Mouse (Mus musculus): ENCODE measurements at regions not wholly inside any gene's neighbourhood (a gene's known extent, or its start where the extent isn't known, plus 50 kb on each side); places are given as distances from the start of the nearest gene placed in this dataset.

DNA sequence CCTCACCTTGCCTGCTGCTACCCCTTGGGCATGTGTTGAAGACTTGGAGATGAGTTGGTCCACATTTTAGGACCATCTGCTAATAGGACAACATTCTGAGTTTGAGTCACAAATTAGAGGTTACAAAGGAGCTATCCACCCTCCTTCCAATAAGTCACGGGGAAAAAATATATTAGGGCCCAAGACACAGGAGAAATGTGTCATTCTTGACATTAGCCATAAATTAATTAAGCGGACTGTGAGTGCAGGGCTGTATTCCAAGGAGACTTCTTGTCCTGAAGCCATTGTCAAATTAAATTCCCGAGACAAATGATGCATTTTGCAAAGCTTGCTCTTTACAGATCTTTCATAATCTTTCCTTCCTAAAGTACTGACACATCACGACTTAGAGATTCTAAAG is 79.2 kb downstream of the 1700020N01Rik start:
- no peak for DNase-seq (ENCODE audit: low read depth, low spot score)

DNA sequence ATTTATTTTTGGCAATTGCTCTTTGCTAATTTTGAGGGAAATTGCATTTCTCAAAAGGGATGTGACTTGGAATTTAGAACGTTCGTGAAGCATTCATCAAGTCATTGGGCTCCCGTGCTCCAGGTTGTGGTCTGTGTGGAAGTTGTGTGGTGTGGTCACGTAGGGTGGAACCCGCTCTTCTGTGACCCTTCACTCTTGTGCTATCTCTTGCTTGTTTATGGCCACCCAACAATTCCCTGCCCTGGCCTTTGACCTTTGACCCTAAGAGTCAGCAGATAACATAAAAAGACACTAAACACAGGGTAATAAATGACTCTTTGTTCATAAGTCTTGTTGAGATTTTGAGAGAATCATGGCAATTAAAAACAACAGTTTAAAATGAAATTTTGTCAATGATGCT is 79.7 kb downstream of the 1700020N01Rik start:
- no peak for DNase-seq (ENCODE audit: low read depth, low spot score)

DNA sequence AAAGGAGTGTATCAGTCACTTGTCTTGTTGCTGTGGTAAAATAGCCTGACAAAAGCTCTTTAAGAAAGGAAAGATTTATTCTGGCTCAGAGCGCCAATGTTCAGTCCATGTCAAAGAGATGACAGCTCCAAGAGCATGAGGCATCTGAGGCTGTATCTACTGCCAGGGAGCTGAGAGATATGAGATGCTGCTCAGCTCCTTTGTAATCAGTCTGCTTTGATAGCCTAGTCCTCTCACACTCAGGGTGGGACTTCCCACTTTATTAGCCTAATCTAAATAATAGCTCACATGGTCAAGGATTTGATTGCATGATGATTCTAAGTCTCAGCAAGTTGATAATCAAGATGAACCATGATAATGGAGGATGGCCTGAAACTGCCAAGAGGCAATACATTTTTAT is 80.9 kb downstream of the 1700020N01Rik start:
- DNase-seq (ENCODE audit: low read depth, low spot score) = no peak

DNA sequence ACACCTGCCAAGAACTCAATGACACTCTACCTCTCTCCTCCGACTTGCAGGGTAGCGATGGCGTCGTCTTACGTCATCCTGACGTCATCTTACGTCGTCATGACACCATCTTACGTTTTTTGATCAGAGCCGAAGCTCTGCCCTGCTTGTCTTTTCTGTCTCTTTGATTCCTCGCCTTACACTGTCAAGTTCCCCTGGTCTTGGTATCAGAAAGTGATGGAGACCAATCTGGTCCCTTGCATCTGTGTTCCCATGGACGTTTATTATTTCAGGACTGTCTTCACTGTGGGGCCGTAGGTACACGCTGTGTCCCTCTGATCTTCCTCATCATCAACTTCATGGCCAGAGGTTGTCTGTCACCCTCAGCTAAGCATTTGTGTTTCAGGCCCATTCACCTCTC is 82.8 kb downstream of the 1700020N01Rik start:
- DNase-seq (ENCODE audit: low read depth, low spot score) = no peak

DNA sequence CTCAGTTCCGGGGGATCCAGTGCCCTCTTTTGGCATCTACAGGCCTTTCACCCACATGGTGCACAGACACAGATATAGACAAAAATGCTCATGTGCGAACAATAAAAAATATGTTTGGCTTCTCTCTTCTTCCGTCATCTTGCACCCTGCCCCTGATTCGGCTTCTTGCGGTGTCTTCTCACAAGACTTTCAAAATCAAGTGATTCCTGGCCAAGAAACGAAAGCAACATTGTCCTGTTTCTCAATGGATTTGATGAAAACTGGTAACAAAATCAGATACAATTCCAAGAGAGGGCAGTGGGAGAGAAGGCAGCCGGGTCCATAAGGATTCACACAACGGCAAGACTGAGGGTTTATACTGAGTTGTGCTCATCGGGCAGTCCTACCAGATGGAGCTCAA is 85.0 kb downstream of the 1700020N01Rik start:
- no peak for DNase-seq (ENCODE audit: low read depth, low spot score)

DNA sequence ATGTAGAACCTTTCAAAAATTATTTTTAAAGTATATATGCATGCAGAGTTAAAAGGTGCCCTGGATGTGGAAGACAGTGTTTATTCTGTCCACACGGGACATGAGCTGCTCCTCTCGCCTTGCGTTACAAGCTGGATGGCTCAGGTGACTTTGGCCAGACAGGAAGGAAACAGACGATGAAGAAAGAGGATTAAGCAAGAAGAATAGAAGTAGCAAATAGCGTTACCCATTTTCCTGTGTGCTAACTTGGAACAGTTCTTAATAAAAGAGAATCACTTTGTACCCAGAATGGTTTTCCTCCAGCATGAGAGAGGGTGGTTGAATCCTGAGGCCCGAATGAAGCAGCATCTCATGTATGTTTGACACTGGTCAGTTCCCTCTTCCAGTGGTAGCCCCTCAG is 85.4 kb downstream of the 1700020N01Rik start:
- no peak for DNase-seq (ENCODE audit: low read depth, low spot score)

DNA sequence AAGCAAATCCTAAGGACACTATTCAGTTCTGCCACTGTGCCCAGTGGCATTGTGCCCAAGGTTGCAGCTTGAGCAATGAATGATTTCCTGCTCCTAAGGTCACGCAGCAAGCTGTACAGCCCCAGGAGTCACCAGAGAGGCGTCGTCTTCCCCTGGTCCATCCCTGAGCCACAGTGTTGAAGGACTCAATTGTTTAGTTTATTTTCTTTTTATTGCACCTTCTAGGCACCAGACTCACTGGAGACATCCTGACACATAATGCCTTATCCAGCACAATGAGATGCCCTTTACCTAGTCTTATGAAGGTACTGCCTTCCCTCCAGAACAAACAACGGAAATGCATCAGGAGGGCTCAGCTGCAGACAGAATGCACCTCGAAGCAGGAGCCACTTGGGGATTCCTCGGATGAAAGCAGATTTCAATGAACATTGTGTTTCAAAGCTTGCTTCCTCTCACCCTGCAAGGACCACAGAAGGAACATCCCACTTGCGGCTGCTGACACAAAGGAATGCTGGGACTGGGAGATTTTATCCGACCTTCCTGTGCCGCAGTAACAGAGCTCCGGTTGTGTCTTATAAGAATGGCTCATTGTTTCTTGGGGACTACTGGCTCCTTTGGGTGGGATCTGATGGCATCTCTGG is 86.0 kb downstream of the 1700020N01Rik start:
- DNase-seq (ENCODE audit: low read depth, low spot score) = peak; percentile 16

DNA sequence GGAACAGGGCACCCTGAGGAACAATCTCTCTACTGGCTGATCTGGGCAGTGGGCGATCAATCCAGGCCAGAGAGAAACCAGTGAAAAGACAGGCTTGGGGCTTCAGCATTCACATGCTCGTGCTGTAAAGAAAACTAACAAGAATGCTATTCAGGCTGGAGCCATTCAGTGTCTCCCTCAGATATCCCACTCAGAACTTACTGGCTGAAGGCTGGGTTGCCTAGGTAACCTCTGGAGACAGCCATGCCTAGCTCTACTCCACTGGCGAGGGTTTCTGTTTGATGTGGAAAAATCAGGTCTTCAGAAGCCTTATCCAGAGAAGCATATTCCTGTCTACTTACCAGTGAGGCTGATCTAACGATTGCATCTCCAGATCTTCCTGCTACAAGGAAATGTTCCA is 87.8 kb downstream of the 1700020N01Rik start:
- DNase-seq (ENCODE audit: low read depth, low spot score) = no peak

DNA sequence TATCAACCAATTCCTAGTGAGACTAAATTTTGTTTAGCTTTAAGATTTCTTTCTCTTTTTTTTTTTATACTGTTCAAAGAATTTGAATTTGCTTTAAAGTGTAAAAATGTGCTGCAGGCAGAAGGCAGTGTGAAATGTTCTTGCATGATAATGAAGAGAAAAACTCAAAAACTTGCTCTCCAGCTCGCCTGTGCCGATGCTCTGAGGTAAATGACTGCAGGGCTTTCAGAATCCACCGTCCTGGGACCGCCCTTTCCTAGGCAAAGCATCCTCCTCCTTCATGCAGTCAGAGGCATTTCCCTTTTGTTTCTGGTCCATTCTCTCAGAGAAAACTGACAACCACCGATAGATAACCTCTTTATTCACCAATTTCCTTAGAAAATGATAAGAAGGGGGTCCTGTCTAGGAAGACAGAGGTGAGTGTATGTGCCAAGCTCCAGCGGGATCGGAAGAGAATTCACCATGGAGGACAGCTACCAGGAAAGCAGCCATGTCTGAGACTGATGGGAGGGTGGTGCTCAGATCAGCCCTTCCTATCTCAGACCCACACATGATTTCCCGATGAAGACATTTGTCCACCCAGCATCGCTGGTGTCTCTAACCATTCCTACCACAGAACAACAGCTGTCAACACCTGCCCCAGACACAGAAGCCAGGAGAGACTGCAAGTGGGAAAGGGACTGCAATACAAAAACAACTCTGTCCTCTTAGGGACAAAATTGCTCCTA is 91.5 kb downstream of the 1700020N01Rik start:
- no peak for DNase-seq (ENCODE audit: low read depth, low spot score)

DNA sequence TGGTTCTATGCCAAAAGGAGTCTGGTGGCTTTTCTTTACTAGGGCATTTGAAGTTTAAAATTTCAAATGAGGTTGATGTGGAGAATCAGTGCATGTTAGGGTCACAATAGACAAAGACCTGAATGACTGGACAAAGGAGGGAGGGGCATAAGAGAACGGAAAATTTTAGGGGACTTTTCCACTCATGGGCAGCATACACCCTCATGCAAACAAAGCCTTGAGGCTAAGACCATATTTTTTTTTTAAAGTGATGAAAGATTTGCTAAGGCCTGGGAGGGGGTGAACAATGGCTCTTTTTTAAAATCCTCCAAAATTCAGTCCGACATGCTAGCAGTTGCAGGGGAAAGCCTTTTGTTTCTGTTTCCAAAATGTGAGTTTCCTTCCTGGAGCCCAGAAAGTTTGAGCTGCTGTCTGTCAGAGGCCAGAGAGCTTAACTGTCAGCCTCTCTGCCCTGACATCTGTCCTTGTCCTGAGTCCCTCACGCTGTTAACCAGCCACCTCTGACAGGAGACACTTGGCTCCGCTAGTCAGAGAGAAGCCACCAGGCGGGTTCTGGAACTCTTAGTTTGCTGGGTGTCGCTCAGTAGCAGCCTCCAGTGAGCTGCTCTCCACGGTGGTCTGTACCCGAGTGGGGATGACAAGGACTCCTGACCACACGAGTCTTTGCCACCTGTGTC is 92.3 kb downstream of the 1700020N01Rik start:
- peak; percentile 26 for DNase-seq (ENCODE audit: low read depth, low spot score)

DNA sequence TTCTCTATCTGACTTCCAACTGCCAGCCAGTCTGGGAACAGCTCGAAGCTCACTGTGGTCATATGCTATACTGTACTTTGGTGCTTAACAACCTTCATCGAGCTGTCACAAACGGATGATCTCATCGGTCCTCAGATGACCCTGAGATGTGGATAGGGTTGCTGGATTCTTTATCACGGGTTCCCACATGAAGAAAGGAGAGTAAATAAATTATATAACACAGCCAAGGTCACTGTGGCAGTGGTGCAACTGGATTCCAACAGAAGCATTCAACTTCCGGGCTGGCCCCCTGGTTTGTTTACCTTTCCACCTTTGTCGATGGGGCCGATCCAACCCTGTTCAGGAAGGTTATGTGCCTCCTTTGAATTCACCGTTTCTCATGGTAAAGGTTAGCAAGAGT is 93.1 kb downstream of the 1700020N01Rik start:
- no peak for DNase-seq (ENCODE audit: low read depth, low spot score)

DNA sequence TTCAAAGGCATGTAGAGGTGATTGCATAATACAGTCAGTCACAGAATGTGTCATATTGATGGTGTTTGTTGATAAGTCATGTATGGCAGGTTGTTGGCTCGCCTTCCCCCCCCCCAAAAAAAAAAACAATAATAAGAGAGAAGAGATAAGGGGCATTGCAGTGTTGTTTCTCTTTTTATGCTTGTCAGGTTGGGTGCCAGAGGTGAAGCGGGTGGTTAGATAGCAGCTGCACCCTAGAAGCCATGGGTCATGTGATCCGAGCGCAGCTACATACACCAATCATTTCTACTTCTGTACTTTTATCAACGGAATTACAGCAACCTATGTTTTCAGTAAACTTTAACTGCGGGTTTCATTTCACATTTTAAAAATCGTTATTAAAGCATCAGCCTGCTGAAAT is 94.5 kb downstream of the 1700020N01Rik start:
- DNase-seq (ENCODE audit: low read depth, low spot score) = no peak

DNA sequence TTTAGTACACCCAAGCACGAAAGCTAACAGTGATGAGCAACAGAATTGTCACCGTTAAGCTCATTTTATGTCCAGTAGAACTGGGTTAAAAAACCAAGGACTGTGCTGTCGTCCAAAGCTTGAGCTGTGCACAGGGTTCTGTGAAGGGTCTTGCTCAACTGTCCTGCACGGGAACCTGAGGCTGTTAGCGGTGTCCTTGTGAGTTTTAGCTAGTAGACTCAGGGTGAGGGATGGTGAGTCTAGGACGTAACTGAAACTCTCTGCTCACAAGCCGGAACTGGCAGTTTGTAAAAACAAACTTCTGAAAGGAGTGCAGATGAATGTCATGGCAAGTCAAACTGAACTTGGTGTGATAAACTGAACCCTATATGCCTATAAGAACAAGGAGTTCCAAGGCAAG is 95.6 kb downstream of the 1700020N01Rik start:
- DNase-seq (ENCODE audit: low read depth, low spot score) = no peak

DNA sequence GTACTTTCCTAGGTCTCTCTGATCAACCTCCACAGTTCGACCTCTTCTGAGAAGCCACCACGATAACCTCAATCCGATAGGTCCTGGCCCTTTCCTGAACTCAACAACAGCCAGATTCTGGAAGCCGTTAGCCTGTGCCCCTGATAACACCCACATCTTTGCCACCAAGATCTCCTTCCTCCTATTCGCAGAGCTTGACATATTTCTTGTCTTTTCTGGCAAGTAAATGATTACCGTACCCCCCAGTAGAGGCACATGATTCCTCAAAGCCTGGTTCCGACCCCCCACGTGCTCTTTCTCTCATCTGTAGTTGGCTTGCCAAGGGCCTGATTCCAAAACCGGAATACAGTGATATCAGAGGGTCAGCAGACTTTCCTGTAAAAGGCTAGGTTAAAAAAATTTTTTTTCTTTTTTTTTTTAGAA is 96.9 kb downstream of the 1700020N01Rik start:
- DNase-seq (ENCODE audit: low read depth, low spot score) = no peak

DNA sequence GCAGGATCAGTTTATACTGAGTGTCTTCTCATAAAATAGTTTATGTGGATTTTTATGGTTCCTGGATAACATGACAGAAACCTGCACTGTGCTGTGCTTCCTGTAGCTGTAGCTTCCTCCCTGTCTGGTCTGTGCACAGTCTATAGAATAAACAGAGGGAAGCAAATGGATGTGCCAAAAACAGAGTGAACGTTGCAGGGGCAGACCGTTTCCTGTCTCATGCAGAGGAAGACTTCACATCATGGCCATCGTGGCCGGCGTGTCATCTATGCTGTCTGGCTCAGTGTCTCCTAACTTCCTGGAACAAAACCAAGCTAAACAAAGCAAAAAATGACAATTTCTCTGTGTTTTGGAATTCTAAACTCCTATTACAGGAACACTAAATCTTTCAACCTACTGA is 102.2 kb downstream of the 1700020N01Rik start:
- DNase-seq (ENCODE audit: low read depth, low spot score) = no peak

DNA sequence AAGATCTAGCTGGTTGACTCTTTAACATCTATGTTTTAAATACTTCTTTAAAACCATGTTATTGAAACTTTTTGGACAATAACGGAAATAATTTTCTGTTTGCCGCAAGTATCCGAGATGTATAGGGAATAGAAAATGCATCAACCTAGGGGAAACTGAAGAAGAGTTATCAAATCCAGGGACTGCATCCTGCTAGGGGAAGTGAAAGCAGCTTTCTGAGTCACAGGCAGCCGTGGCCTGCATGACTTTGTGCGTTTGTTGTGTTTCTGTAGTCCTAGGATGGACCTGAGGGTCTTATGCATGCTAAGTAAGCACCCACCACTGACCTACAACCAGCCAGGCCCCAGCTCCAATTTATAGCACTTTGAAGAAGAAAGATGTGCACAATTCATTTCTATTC is 103.7 kb downstream of the 1700020N01Rik start:
- no peak for DNase-seq (ENCODE audit: low read depth, low spot score)

DNA sequence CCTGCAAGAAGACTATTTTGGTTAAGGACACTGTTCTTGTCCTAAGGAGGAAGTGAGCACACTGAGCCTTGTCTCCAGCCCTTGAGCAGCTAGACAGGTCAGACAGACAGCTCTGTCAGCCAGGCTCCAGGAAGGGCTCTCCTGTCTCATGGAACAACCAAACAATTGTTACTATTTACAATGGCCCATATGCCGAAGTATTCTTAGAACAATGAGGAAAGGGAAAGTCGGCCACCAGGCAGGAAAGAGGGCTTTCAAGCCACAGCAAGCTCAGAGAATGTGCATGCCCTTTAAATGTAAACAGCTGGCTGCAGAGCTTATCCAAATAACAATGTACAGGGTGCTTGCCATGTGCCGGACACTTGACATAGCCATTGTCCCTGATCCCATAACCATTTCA is 108.6 kb downstream of the 1700020N01Rik start:
- peak; percentile 91 for DNase-seq (ENCODE audit: low read depth, low spot score)

DNA sequence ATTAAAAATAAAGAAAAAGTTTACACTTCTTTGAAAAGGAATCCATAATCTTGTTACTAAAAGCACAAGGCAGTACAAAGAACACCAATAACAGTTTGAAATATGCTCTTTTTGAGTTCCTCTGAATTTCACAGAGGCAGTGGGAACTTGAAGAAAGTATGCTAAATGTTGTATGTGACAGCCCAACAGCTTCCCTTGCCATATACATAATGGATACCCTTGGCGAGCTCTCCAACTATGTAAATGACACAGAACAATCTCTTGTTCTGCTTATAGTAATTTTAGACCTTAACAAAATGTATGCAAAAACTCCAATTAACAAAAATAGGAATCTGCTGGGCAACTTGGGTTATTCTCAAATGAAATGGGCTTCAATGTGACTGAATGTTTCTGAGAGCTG is 109.2 kb downstream of the 1700020N01Rik start:
- no peak for DNase-seq (ENCODE audit: low read depth, low spot score)

DNA sequence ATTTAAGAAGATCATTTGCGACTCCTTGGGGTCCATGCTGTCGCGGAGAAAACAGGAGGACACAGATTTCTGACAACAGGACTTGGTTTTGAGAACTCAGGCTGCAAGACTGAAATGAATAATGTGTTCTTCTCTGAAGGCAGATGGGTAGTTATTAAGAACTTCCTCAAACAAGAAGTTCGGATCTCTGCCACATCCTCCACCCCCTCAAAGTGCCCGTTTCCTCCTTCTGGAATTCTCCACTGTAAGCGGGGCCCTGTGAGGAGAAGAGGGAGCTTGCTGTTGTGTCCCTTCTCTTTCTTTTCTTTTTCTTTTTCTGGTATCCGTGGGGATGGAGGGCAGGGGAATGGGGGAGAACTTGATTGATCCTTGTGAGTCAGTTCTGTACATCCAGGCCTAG is 118.9 kb downstream of the 1700020N01Rik start:
- DNase-seq (ENCODE audit: low read depth, low spot score) = no peak

DNA sequence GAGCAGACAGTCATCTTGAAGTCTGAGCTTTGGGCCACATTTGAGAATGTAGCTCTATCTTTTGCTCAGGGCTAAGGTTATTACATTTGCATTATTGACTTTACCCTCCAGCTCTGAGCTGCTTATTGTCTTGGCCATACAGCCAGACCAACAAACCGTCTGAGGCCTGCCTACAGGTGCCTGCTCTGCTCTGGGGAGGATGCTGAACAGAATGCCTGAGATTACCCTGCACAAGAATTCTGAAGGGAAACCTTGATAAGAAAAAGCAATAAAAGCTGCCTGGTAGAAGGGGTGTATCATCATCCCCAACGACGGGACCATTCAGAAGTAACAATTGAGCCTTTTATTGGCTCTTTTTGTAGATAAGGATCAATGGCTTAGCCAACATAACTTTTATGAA is 119.9 kb downstream of the 1700020N01Rik start:
- no peak for DNase-seq (ENCODE audit: low read depth, low spot score)

DNA sequence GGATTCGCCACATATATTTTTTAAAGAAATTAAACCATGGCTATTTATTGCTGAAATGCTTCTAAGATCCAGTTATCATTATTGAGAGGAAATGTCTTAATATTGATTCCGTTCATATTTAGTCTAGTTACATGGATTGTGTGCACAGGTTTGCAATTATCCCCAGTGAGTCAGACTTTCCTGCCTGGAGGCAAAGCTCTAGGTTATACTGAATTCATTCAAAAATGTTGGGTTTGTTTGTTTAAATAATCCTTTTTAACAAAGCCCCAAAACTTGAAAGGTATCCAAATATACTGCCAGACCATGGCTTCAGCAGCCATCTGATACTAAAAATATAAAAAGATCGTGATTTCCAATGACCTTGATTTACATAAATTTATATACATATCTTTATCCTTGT is 122.5 kb downstream of the 1700020N01Rik start:
- no peak for DNase-seq (ENCODE audit: low read depth, low spot score)

DNA sequence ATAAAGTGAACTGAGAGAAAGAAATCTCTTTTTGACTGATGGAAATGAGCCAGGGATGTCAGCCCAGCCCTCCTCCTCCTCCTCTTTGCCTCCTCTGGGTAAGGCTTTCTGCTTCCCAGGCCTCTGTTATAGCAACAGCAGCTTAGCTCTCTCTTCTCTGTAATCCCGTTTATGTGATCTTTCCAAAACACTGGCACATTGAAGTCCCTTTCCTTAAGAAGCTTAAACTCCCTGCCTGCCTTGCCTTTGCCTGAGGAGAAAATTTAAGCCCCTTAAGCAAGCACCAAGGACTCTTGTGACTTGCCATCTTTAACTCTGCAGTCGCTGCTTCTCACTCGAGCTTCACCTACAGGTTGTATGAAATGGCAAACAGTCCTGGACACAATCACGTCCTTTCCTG is 125.2 kb downstream of the 1700020N01Rik start:
- DNase-seq (ENCODE audit: low read depth, low spot score) = no peak

DNA sequence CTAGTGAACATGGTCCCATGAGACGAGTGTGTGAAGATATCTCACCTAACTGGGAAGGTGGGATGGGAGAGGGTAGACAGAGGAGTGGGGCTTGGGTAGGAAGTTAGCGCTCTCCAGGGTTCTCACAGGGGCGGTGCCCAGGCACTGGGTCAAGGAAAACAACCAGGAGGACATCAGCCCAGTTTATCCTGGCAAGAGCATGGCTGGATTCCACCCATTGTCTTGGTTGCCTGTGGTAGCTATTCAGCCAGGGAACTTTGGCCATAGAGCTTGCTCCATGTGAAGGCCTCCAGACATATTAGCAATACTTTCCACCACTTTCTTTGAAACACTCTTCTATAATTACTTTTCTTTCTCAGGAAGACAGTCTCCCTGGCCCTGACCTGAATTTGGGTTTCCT is 131.4 kb downstream of the 1700020N01Rik start:
- DNase-seq (ENCODE audit: low read depth, low spot score) = no peak
